Mouse (Mus musculus) stomach, postnatal 0 days (tissue): ENCODE measurements at regions not wholly inside any gene's neighbourhood (a gene's known extent, or its start where the extent isn't known, plus 50 kb on each side); places are given as distances from the start of the nearest gene placed in this dataset.

Experiments used
- CTCF ChIP-seq: IDR thresholded peaks from 2 replicates; pipeline ENCODE4 v1.5.1; 2016; ENCODE audit warnings: antibody characterized with exemption, low read depth, mild to moderate bottlenecking, moderate library complexity
- EP300 ChIP-seq: optimal IDR thresholded peaks from 2 replicates; pipeline ENCODE3; 2016; ENCODE audit warnings: antibody characterized with exemption

DNA sequence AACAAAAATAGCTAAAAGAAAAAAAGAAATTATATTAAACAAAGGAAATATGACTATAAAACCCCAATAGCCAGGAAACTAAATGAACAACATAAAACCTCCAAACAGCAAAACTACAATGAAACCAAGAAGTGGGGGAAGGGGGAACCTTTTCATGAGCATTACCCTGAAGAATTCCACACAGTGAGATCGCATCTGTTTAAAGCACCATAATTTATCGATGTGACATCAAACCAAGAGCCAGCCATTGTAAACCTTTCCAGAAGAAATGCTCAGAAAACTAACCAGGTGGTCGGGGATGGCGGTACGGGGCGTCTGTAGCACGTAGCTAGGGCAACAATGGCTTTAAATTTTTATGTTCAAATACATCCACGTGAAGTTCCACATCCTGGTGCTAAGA is 214.8 kb upstream of the Spred2 start:
- TF ChIP-seq CTCF = no peak
- TF ChIP-seq EP300 = no peak
